Mouse (Mus musculus) olfactory bulb, adult 2 months (tissue): ENCODE results near the gene Ubr2.

Experiments
- CTCF ChIP-seq: fragments of 200-500 bp; IDR thresholded peaks from 2 replicates; pipeline ENCODE4 v1.5.1; 2012; ENCODE audit warnings: low read depth, mild to moderate bottlenecking, low read length, moderate library complexity; ENCODE audit not compliant: insufficient read depth
- POLR2A ChIP-seq: fragments of 200-500 bp; IDR thresholded peaks from 2 replicates; pipeline ENCODE4 v1.6.1; 2012; ENCODE audit warnings: mild to moderate bottlenecking, low read depth, low read length, moderate library complexity; ENCODE audit not compliant: insufficient read depth

- no peak for TF ChIP-seq POLR2A
- no peak for TF ChIP-seq CTCF
Measured at GRCm38 (mm10) chr17:46918951-46919350, 91.4 kb downstream of the Ubr2 start.
